Mouse (Mus musculus) heart, postnatal 36 days (tissue): ENCODE measurements at regions not wholly inside any gene's neighbourhood (a gene's known extent, or its start where the extent isn't known, plus 50 kb on each side); places are given as distances from the start of the nearest gene placed in this dataset.

Experiments
- DNase-seq, 2 experiments: peaks; one replicate each; pipeline ENCODE4 v3.0.0; 2021 to 2022
- intact Hi-C: fragments of 180-260 bp; cut with DNase I; formaldehyde crosslinking; loops from one replicate; pipeline ENCODE4 v1.15.1; 2025

DNA sequence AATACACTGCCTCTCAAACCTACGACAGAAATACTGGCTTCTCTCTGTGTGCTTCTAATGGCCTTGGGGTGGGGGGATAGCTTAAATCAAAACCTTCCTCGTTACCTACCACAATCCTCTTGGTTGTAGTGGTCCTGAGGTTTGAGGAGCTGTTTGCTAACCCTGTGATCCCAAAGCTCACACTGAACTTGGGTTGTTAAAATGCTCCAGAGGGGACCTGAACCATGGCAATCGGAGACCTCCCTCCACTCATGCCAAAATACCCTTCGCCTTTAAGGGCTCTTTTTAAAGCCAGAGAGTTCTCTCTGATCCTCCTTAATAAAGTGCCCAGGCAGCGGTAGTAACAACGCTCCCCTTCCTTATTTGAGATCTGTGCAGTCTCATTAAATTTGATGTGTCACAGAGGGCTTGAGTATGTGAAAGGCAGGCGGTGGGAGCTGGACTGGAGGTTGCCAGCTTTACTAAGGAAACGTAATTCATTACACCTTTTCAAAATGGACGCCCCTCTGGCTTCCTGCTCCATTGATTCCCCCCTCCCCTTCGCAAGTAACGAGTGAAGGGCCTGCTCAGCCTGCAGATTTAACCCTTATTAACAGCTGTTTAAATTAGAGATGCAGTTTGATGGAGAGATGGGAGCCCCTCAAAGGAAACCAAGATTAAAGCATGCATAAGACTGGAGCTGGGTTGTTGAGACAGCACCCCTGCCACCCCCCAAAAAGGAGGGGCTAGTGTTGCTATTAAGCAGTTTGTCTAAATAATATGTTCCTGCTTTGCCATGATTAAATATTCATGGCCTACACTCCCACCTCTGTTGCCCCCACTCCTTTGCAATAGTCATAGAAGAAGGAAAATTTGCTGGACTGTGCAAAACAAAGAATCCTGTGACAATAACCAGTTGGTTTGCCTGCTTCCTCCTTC is 289.4 kb downstream of the Sorl1 start:
- intact Hi-C loops: no loop called here
- no peak for DNase-seq

DNA sequence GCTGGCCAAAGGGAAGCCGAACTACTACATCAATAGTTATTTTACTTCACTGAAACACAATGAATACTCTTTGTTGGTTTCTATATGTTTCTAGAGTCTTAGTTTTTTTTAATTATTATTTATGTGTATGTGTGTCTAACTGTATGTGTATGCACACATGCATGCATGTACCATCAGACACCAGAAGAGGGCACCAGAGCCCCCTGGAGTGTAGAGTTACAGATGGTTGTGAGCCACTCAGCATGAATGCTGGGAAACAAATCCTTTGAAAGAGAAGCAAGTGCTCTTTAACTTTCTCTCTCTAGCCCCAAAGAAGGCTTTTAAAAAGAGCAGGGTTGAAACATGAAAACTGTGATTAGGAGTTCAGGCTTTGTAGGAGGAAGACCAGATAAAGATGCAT is 290.7 kb downstream of the Sorl1 start:
- intact Hi-C loops: no loop called here
- no peak for DNase-seq

DNA sequence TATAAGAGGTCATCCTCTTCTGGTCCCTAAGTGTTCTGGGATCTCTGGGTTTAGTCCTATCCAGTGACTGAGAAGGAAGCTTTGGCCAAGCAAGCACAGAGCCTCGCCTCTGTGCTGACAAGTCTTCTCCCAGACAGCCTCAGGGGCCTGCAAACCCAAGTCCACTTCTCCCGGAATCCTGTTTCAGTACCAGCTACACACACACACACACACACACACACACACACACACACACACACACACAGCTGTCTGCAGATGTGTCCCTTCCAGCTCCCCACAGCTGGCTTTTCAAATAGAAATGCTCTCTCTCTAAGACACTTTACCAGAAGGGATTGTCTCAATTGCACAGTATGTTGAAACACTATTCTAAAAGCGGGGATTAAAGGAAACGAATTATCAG is 296.7 kb downstream of the Sorl1 start:
- intact Hi-C loops: no loop called here

DNA sequence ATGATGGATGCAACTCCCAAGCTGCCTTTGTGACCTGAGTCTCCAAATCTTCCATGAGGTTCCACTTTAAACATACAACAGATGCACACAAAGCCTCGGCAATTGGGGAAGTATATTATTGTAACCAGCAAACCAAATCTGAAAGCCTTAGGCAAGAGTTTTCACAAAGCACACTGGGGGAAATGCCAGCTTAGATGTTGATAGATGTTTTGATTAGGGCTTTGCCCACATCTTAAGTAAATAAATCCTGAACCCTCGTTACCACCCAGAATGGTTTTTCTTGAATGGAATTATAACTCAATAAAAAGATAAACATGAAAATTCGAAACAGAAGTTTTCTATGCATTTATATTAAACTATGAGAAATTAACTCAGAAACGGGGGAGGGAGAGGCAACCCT is 302.7 kb downstream of the Sorl1 start:
- intact Hi-C loops: no loop called here
- DNase-seq: no peak

More for the DNA sequence above, 296.7 kb downstream of the Sorl1 start:
- DNase-seq: peak in 1 of 2 experiments; percentile 5

DNA sequence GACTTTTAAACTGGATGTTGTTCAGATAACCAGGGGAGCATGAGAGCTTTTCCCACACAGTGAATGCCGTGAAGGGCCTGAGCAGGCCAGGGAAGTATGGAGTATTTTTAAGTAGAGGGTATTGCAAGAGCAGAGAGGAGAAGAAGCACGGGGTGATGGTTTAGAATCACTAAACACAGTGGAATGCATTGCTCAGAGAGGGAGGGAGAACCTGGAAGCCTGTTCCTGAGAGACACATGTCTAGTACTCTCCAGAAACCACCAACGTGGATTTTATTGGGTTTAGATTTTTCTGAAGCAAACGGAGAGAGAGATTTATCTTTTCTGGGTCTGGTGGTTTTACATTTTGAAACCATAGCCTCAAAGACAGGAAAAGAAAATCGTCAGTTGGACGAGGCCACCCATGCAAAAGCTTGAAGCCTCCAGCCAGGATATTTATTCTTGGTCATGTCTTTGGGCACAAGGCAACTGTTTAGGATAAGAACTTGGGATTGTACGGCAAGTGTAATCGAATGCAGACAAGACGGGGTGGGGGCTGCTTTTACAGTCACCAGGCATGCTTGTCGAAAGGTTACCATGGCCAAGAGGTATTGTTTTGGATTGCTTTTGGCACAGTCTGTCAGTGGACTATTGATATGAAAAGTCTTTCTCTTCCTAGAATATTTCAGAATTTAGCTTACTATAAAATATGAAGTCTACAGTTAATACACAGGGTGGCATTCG is 306.2 kb downstream of the Sorl1 start:
- no peak for DNase-seq
- intact Hi-C loops: no loop called here

DNA sequence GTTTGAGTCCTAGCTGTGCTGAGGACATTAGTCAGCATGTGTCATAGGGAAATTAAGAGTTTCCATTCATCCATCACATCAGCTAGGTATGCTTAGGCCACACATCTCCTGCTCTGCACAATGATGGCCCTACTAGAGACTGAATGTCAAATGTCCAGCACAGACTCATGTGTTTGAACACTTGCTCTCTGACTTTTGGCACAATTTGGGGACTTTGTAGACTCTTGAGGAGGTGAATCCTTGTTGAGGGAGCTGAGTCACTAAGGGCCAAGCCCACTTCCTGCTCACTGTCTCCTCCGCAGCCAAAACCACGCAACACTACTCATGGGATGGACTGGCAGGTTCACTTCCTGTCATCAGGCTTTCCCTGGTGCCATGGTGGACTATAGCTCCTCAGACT is 308.2 kb downstream of the Sorl1 start:
- intact Hi-C loops: no loop called here
- no peak for DNase-seq

DNA sequence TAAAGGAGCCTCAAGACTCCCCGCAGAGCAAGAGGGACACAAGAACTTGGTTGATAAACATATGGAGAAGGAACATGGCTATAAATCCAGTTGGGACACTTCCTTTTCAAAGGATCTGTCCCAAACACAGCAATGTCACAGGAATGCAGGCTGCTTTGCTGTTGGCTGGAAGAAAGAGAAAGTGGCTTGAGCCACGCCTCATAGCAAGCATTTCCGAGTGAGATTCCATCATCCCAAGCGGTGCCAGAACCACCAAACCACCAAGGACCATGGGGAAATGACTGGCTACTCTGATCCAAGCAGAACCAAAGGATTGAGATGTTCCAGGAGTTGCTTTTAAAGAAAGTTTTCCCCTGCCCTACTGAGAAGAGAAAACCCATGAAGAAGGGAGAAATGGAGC is 314.8 kb downstream of the Sorl1 start:
- intact Hi-C loops: no loop called here
- peak; percentile 20 to 22 for DNase-seq

DNA sequence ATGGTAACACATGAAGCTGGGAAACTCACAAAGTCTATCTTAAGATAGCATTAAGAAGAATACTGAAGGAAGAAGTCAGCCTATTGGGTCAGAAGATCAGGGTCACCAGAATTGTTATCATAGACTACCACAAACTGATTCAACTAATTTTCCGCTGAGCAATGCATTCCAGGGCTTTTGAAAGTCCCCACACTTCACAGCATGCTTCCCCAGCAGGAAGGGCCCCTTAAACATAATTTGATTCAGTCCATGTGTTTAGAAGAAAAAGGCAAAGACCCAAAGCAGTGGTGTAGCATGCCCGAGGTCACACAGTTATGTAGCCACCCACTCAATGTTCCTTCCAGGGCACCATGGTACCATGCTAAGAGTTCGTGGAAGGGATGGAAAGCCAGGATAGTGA is 315.3 kb downstream of the Sorl1 start:
- no peak for DNase-seq
- intact Hi-C loops: no loop called here

DNA sequence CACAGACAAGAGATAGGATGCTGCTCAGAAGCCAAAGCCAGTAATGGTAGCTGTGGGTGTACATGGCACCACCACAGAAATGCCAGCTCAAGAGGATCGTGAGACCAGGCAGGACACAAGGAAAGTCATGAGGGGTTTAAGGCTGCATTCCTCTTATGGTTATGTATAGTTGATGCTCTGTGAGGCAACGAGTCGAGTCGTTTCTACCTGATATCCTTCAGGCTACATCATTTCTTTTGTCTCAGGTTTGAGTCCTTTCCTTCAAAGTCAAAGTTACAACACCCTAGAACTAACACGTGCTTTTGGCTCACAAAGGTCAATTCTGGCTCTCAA is 317.8 kb downstream of the Sorl1 start:
- no peak for DNase-seq
- intact Hi-C loops: no loop called here

DNA sequence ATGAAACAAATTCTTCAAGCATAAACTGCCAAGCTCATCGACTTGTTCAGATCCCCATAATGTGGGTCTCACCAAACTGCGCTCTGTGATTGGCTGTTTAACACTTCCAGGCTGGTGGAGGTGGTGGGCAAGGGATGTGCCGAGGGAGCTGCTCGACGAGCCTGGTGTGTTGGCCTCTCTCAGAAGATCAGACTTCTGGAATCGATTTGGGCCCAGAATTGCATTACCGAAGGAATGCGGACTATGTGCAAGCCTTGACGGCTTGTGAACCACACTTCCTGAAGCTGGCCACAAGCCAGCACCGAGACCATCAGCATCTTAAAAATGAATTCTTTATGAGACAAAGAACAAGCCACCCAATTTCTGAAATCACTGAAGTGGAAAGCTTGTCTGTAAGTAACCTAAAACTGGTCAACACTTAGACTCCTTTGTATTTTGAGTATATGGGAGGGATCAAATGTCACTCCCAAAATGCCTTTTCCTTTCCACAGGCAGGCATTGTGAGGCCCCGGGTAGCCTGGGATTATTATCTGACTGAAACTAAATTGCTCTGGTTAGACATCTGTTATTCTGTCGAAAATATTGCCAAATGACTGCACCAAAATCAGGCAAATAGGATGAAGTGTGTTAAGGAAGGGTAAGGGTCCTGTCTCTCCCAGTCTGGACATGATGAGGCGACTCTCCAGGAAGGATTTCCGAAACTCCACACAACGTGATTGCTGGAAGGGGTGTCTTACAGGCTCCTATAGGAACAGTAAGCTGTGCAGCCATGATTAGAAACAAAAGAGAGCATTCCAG is 318.4 kb downstream of the Sorl1 start:
- intact Hi-C loops: no loop called here
- DNase-seq: no peak

DNA sequence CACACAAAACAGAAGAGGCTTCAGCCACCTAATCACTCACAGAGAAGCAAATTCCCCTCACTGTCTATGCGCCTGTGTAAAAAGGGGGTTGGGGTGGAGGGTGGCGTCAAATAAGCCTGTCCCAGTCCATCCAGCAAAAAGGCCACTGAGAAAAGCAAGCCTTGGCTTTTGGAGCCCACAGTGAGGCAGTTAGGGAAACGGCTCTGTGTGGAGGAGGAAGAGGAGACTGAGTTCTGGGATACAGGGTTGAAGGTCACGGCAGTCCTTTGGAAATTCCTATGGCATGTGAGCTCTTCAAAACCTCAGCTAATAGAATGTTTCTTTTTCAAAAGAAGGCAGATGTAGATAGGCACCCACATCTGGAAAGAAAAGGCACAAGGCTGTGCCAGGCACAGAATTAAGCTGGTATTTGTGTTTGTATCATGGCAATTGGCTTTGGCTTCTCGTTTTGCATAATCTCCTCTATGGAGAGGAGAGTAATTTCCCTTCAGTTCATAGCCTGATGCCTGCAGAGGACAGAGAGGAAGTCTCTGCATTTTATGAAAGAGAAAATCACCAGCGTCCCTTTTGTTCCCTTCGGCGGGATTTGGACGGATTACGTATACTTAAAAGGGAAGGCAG is 319.3 kb downstream of the Sorl1 start:
- intact Hi-C loops: no loop called here
- no peak for DNase-seq

DNA sequence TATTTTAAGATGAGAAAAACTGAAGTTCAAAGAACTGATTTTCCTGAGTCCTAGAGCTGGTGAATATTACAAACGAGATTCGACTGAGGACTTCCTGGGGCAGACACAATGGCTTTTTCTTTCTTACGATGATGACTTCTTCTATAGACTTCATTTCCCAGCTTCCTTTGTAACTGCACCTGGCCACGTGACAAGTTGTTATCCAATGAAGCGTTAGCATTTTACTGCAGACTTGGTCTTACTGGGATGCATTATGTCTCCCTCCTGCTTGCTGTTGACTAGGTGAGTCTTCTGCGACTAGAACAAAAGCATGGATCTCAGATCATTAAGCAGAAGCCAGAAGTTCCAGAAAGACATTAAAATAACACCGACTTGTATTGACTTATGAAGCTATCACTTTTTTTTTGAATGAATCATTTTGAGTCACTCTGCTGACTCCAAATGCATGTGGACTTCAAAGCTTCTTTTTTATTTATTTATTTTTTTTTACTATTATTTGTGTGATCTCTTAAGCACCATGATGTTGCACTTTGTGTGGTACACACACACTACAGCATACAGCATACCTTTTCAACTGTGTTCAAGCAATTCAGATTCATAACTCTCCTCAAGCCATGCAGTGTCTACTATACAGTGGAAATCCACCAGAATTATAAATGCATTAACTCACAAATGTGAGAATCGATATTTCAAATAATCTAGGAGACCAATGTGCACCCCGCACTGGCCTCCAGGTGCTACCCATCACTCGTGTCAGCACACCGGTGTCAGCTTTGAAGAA is 320.2 kb downstream of the Sorl1 start:
- no peak for DNase-seq
- intact Hi-C loops: no loop called here

DNA sequence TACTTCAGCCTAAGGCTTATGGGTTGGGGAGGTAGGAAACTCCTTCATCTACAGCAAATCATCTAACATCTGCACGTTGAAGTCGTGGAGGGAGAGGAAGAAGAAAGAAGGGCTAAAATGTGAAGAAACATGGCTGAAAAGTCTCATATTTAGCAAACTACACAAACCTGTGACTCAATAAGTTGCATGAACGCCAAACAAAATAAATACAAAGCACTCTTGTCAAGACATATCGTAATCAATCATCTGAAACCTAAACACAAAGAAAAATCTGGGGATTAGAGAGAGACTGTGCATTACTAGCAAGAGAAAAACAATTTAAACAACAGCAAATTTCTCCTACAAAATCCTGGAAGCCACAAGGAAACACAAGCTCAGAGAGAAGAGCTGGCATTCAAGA is 322.7 kb downstream of the Sorl1 start:
- intact Hi-C loops: no loop called here
- no peak for DNase-seq

DNA sequence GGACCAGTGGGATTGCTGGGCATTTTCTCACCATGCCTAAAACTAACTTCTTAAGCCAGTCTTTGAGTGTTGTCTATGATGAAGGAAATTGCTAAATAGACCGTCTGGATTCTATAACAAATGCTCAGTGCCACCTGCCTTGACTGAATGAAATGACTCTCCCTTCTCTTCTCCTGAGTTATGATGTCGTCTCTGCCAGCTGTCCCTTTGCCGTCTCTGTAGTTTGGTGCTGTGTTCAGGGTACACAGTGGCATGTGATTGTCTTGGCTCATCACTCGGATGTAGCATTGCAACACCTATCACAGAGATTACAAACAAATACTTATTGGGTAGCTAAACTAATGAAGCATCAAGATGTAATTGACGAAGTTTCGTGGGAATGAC is 331.3 kb downstream of the Sorl1 start:
- intact Hi-C loops: no loop called here
- no peak for DNase-seq

DNA sequence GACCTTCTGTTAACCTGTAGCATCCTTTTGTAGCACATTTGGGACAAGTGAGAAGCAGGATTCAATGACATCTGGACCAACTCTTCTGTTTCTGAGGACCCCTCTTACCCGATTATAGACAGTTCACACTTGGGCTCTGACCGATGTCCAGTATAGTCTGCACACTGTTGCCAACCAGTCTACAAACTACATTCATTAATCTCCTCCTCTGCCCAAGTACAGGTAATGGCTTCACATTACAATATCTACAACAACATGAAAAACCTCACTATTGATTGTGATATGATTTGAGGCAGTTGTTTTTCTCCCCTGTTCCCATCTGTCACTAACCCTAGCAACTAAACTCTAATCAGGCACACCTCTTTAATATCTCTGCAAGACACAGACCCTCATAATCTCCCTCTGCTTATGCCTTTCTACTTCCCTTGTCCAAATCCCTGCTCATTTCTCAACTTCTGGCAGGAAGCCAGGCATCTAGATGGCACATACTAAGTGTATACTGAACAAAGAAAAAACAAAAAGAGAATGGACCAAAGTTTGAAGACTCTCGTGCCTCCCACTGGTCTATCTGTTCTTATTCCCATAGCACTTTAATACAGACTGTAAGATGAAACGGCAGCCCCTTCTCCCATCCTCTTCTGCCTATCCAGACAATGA is 331.8 kb downstream of the Sorl1 start:
- no peak for DNase-seq
- intact Hi-C loops: no loop called here

DNA sequence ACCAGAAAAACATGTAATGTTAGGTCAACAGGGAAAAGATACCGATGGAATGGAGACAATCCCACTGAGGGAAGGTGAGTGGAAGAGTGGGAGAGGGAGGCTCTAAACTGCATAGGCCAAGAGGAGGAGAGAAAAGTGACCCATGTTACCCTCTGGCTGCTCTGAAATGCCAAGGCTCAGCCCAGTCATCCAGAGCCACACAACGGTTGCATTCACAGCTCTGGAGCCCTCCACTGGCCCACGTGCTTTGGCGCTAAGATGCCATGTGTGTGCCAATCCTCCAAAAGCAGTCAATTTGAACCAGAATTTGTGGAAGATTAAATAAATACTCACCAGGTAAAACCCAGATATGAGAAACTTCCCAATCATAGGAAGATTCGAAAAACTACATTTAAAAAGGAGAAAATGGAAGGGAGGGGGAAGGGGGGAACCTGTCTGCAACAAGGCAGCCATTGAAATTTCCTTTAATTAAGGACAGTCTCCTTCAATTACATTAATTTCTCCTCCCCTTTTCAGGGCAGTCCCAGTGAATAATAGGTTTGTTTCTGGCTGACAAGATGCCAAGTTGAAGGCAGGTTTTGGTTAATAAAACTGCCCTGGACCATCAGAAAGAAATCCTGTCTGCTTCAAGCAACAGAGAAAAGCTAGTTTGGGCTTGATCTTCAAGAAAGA is 332.5 kb downstream of the Sorl1 start:
- no peak for DNase-seq
- intact Hi-C loops: no loop called here

DNA sequence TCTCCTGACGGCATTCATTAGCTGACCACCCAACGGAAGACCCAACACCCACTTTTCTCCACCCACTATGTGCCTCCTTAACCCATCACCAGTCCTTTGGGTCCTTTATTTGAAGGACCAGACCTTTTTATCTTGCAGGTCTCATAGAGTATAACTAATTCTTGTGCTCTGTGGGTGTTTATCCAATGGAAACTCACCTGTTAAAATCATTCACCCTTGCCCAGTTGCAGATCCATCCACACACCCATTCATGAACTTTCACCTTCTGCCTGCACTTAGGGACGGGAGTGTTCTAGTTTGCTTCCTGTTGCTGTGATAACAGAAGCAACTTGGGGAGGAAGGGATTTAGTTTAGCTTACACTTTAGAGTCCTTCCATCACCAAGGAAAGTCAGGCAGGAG is 339.0 kb downstream of the Sorl1 start:
- intact Hi-C loops: no loop called here
- no peak for DNase-seq

DNA sequence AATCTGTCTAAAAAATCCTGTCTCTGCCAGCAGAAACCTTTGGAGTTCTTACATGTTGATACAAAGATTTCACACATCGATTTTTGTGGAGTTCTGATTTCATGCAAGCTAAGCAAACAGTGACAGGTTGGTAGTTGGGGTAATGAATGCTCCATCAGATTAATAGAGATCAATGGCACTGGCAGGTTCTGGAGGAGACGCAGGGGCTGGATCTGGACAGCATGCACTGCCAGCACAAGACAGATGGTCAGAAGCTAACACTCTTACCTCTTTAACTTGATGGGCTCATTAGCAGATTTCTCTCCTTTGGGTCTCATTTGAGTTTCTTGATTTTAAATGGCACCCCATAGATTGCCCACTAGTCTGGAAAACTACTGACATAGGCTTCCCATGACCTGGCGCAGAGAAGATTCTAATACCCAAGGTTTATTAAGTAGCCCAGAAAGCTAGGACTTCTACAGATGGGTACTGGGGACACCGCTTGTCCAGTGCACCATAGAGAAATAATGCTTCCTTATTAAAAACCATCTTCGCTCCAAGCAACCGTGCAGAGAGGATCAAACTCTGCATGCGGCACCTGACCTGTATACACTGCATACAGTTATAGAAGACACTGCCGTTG is 351.7 kb downstream of the Sorl1 start:
- intact Hi-C loops: no loop called here
- no peak for DNase-seq

DNA sequence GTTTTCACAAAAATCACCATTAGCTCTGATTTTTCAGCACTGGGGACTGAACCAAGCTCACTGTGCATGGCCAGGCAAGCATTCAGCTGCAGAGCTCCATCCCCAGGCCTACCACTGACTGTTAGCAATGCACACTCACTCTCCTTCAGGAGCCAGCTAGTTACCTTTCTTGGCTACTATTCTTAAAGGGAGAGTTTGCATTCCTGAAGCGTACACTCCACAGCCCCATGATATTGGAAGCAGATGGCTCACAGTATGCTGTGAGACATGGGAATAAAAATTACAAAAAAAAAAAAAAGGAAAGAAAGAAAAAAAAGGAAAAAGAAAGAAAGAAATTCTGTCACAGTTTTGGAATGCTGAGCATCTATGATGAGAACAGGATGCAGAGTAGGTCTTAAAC is 352.8 kb downstream of the Sorl1 start:
- no peak for DNase-seq
- intact Hi-C loops: no loop called here
